In genomic region chr4:57320606-57321327, GRCm38 (mm10) we compare ENCODE assay signal across 8 mouse cellular contexts. TPM values are rescaled to one million over a fixed set of nuclear protein-coding genes. Genes with fewer than 3 reads are reported as not detected.
DNase-seq lines count a peak whose midpoint lies in the region; ATAC-seq and TF ChIP-seq lines count a peak whose summit lies in the region.

No protein-coding gene starts in this region.

- WGBS in intestine, postnatal 0 days, result 34% methylated on average over 23 of the region's 23 CpGs
- WGBS in intestine, embryonic 15.5 days, result 39% methylated on average over 23 of the region's 23 CpGs
- WGBS in embryonic facial prominence, embryonic 14.5 days, result 38% methylated on average over 23 of the region's 23 CpGs
- 32% methylated on average over 23 of the region's 23 CpGs for WGBS in kidney, adult 2 months
- 31% methylated on average over 23 of the region's 23 CpGs for WGBS in lung, embryonic 14.5 days

- TF ChIP-seq POLR2A in kidney, adult 2 months (IDR thresholded peaks at IDR 0.05; ENCODE audit: low read depth, low read length), result no peak
- no peak for TF ChIP-seq POLR2A in testis, adult 2 months (IDR thresholded peaks at IDR 0.05; ENCODE audit: control insufficient read depth, low read depth, low read length)

- no peaks in the 10 kb centered on the region for H3K9me3 ChIP-seq in intestine, postnatal 0 days (ENCODE audit: control insufficient read depth)
- no peaks in the 10 kb centered on the region for H3K9me3 ChIP-seq in intestine, embryonic 15.5 days
- no peaks in the 10 kb centered on the region for H3K9me3 ChIP-seq in embryonic facial prominence, embryonic 14.5 days (ENCODE audit: control insufficient read depth, low read length)
- no peaks in the 10 kb centered on the region for H3K9me3 ChIP-seq in lung, embryonic 14.5 days (ENCODE audit: low read depth, low read length)

- H3K4me2 ChIP-seq in intestine, postnatal 0 days (replicated peaks; ENCODE audit: low read depth), result no peak overlapping the region
- H3K4me2 ChIP-seq in intestine, embryonic 15.5 days (replicated peaks), result no peak overlapping the region
- H3K4me2 ChIP-seq in embryonic facial prominence, embryonic 14.5 days (ENCODE audit: low read depth, low read length), result peak overlapping the region; percentile 26; the same call in 1 of the 2 replicates
- H3K4me2 ChIP-seq in lung, embryonic 14.5 days, result peak overlapping the region; percentile 26; the same call in 1 of the 2 replicates

- no peak overlapping the region for H3K4me3 ChIP-seq in intestine, postnatal 0 days (ENCODE audit: low read depth, low read length)
- H3K4me3 ChIP-seq in intestine, embryonic 15.5 days (replicated peaks), result no peak overlapping the region
- no peak overlapping the region for H3K4me3 ChIP-seq in embryonic facial prominence, embryonic 14.5 days (ENCODE audit: low read depth, low read length)
- no peak overlapping the region for H3K4me3 ChIP-seq in kidney, adult 2 months (ENCODE audit: insufficient read depth, low read depth, low read length)
- no peak overlapping the region for H3K4me3 ChIP-seq in lung, embryonic 14.5 days (ENCODE audit: low read depth, low read length)
- peak overlapping the region; percentile 19 for H3K4me3 ChIP-seq in testis, adult 2 months (ENCODE audit: control insufficient read depth, low read depth, low read length)

- TF ChIP-seq CTCF in intestine, postnatal 0 days (IDR thresholded peaks at IDR 0.05; ENCODE audit: low read depth), result peak; percentile 75
- peak; percentile 48 for TF ChIP-seq CTCF in Patski (IDR thresholded peaks at IDR 0.05)
- TF ChIP-seq CTCF in kidney, adult 2 months (conservative IDR thresholded peaks at IDR 0.05; ENCODE audit: insufficient read depth, insufficient read length, low read depth, low read length), result peak; percentile 72
- peak; percentile 66 for TF ChIP-seq CTCF in lung, embryonic 14.5 days (IDR thresholded peaks at IDR 0.05; ENCODE audit: low read depth)
- peak; percentile 39; the same call in 1 of the 2 replicates for TF ChIP-seq CTCF in testis, adult 2 months (IDR thresholded peaks at IDR 0.05; ENCODE audit: control insufficient read depth, insufficient read depth, insufficient replicate concordance, low read depth, low read length)

- ATAC-seq in intestine, postnatal 0 days, result no peak
- no peak for ATAC-seq in intestine, embryonic 15.5 days
- ATAC-seq in Patski, result no peak
- no peak for ATAC-seq in embryonic facial prominence, embryonic 14.5 days (ENCODE audit: low read depth)
- ATAC-seq in lung, embryonic 14.5 days (ENCODE audit: insufficient read depth), result no peak

- POLR2A ChIA-PET in Patski (lab: Charles Lee), result no interaction called here

- no peaks in the 10 kb centered on the region for H3K4me1 ChIP-seq in intestine, postnatal 0 days (replicated peaks; ENCODE audit: control insufficient read depth, insufficient read depth, low read length)
- H3K4me1 ChIP-seq in intestine, embryonic 15.5 days (replicated peaks), result peaks cover 17% of the 10 kb centered on the region
- H3K4me1 ChIP-seq in embryonic facial prominence, embryonic 14.5 days (ENCODE audit: control insufficient read depth, insufficient read depth, low read length), result 0 out of 2 replicates have a peak, but pooled peaks cover 7% of the 10 kb centered on the region
- peaks cover 2% of the 10 kb centered on the region; the same call in 1 of the 2 replicates for H3K4me1 ChIP-seq in kidney, adult 2 months (ENCODE audit: control insufficient read depth, insufficient read depth, low read length)
- peaks cover 7% of the 10 kb centered on the region for H3K4me1 ChIP-seq in lung, embryonic 14.5 days (ENCODE audit: insufficient read depth)
- H3K4me1 ChIP-seq in testis, adult 2 months (ENCODE audit: control insufficient read depth, insufficient read depth, low read length), result no peaks in the 10 kb centered on the region

- DNase-seq in Patski (ENCODE audit: low read depth, low spot score), result no peak
- peak; percentile 75 for DNase-seq in embryonic facial prominence, embryonic 14.5 days (ENCODE audit: low spot score)
- DNase-seq in kidney, adult 2 months, result peak; percentile 34
- peak; percentile 86 for DNase-seq in lung, embryonic 14.5 days
- no peak for DNase-seq in ovary, postnatal 14 days (ENCODE audit: low spot score)

- H3K9ac ChIP-seq in intestine, postnatal 0 days (ENCODE audit: low read depth, low read length), result no peak overlapping the region
- no peak overlapping the region for H3K9ac ChIP-seq in intestine, embryonic 15.5 days
- no peak overlapping the region for H3K9ac ChIP-seq in embryonic facial prominence, embryonic 14.5 days (ENCODE audit: low read depth, low read length)
- H3K9ac ChIP-seq in lung, embryonic 14.5 days, result no peak overlapping the region

- in situ Hi-C loops in Patski (cut with MboI; ENCODE audit: low pct_unique_long_range_greater_than_20kb), result no loop called here

- H3K27ac ChIP-seq in intestine, postnatal 0 days (ENCODE audit: low read depth, low read length), result no peak overlapping the region
- H3K27ac ChIP-seq in intestine, embryonic 15.5 days, result no peak overlapping the region
- no peak overlapping the region for H3K27ac ChIP-seq in embryonic facial prominence, embryonic 14.5 days (replicated peaks; ENCODE audit: low read depth, low read length)
- H3K27ac ChIP-seq in kidney, adult 2 months (ENCODE audit: insufficient read depth, low read depth, low read length), result no peak overlapping the region
- no peak overlapping the region for H3K27ac ChIP-seq in lung, embryonic 14.5 days (ENCODE audit: low read depth)
- H3K27ac ChIP-seq in testis, adult 2 months (ENCODE audit: control insufficient read depth, insufficient read depth, low read depth, low read length), result no peak overlapping the region

- no peaks in the 10 kb centered on the region for H3K36me3 ChIP-seq in intestine, postnatal 0 days (ENCODE audit: control insufficient read depth, insufficient read depth)
- H3K36me3 ChIP-seq in intestine, embryonic 15.5 days, result no peaks in the 10 kb centered on the region
- H3K36me3 ChIP-seq in embryonic facial prominence, embryonic 14.5 days (ENCODE audit: control insufficient read depth, insufficient read depth, low read length), result no peaks in the 10 kb centered on the region
- no peaks in the 10 kb centered on the region for H3K36me3 ChIP-seq in kidney, adult 2 months (ENCODE audit: control insufficient read depth, insufficient read depth, low read length)
- no peaks in the 10 kb centered on the region for H3K36me3 ChIP-seq in lung, embryonic 14.5 days (ENCODE audit: insufficient read depth)
- no peaks in the 10 kb centered on the region for H3K36me3 ChIP-seq in testis, adult 2 months (ENCODE audit: control insufficient read depth, insufficient read depth, low read length)

- CTCF ChIA-PET in Patski (lab: Charles Lee), result interaction anchor here (1.0 to 1.7 kb wide), 7 partner anchors 15 to 74 kb away, joined by 3 to 6 read pairs (median 4); no protein-coding TSS in a partner anchor

- H3K27me3 ChIP-seq in intestine, postnatal 0 days (replicated peaks; ENCODE audit: control insufficient read depth, insufficient read depth, low read length), result no peaks in the 10 kb centered on the region; the same call in 1 of the 2 replicates
- H3K27me3 ChIP-seq in intestine, embryonic 15.5 days (replicated peaks), result no peaks in the 10 kb centered on the region
- no peaks in the 10 kb centered on the region for H3K27me3 ChIP-seq in Patski
- H3K27me3 ChIP-seq in embryonic facial prominence, embryonic 14.5 days (replicated peaks; ENCODE audit: control insufficient read depth, insufficient read depth, low read length), result no peaks in the 10 kb centered on the region
- no peaks in the 10 kb centered on the region for H3K27me3 ChIP-seq in kidney, adult 2 months (replicated peaks; ENCODE audit: control insufficient read depth, insufficient read depth, low read length)
- no peaks in the 10 kb centered on the region for H3K27me3 ChIP-seq in lung, embryonic 14.5 days (ENCODE audit: insufficient read depth, low read length)
- H3K27me3 ChIP-seq in testis, adult 2 months (ENCODE audit: control insufficient read depth, insufficient read depth, low read length), result no peaks in the 10 kb centered on the region

RNA-seq across cellular contexts. Expression of gene Ptpn3, which starts 19.1 kb away (rescaled TPM):
- 8.6 and 10.7 TPM in 2 replicates for polyA plus RNA-seq in intestine, postnatal 0 days (2015; fragmentation: Nextera tagmentation; extraction: Ambion mirVana)
- 9.4 and 10.4 TPM in 2 replicates for polyA plus RNA-seq in intestine, embryonic 15.5 days (2015; fragmentation: Nextera tagmentation; extraction: Ambion mirVana)
- 27.5 TPM for polyA plus RNA-seq in Patski (2021)
- polyA plus RNA-seq in embryonic facial prominence, embryonic 14.5 days (2014; fragmentation: Nextera tagmentation; extraction: Ambion mirVana), result 3.8 and 4.7 TPM in 2 replicates
- 17.7 and 18.1 TPM in 2 replicates for polyA plus RNA-seq in kidney, adult 2 months (2012; rRNA removed)
- polyA plus RNA-seq in lung, embryonic 14.5 days (2014; fragmentation: Nextera tagmentation; extraction: Ambion mirVana), result 4.4 and 4.9 TPM in 2 replicates
- 0.42 and 1.4 TPM in 2 replicates for polyA plus RNA-seq in testis, adult 2 months (2012; rRNA removed)

Comparison
In these comparisons a context has a peak if more than half of its experiments do, and no peak if none do; other contexts are left out.
1. H3K4me2 ChIP-seq: peak in embryonic facial prominence, embryonic 14.5 days (single experiment) and lung, embryonic 14.5 days (single experiment); none in intestine, postnatal 0 days (single experiment) and intestine, embryonic 15.5 days (single experiment).
2. DNase-seq: peak in embryonic facial prominence, embryonic 14.5 days (single experiment), kidney, adult 2 months (single experiment) and lung, embryonic 14.5 days (single experiment); none in Patski (single experiment) and ovary, postnatal 14 days (single experiment).
3. Peak in every context shown above with its lines, with median percentiles within 50 percentile points of each other: CTCF ChIP-seq.